Mouse (Mus musculus) hindbrain, embryonic 12.5 days (tissue): ENCODE data around the gene Grm4. TPM values are rescaled to one million over a fixed set of nuclear protein-coding genes. Genes with fewer than 3 reads are reported as not detected.

Experiments used
- ATAC-seq: fragments of 200-750 bp; cut with Nextera tagmentation; 2 replicates; pipeline ENCODE4 v1.8.0; 2017; ENCODE audit warnings: moderate TSS enrichment; ENCODE audit not compliant: low FRiP score
- H3K27ac ChIP-seq: fragments of 300-500 bp; sonication (generic); 2 replicates; pipeline ENCODE4 v1.5.1; 2016; ENCODE audit warnings: mild to moderate bottlenecking
- H3K27me3 ChIP-seq: fragments of 300-500 bp; sonication (generic); 2 replicates; pipeline ENCODE4 v1.6.1; 2016; ENCODE audit warnings: mild to moderate bottlenecking
- H3K36me3 ChIP-seq: fragments of 300-500 bp; sonication (generic); 2 replicates; pipeline ENCODE4 v1.6.1; 2016; ENCODE audit warnings: mild to moderate bottlenecking
- H3K4me1 ChIP-seq: fragments of 300-500 bp; sonication (generic); 2 replicates; pipeline ENCODE4 v1.6.1; 2016
- H3K4me2 ChIP-seq: fragments of 300-500 bp; sonication (generic); replicated peaks from 2 replicates; pipeline ENCODE4 v1.6.1; 2016; ENCODE audit warnings: mild to moderate bottlenecking
- H3K4me3 ChIP-seq: fragments of 300-500 bp; sonication (generic); 2 replicates; pipeline ENCODE4 v1.5.1; 2016; ENCODE audit warnings: mild to moderate bottlenecking
- H3K9ac ChIP-seq: fragments of 300-500 bp; sonication (generic); 2 replicates; pipeline ENCODE4 v1.6.1; 2016; ENCODE audit warnings: mild to moderate bottlenecking, moderate library complexity
- H3K9me3 ChIP-seq: fragments of 300-500 bp; sonication (generic); replicated peaks from 2 replicates; pipeline ENCODE4 v1.6.1; 2016; ENCODE audit warnings: mild to moderate bottlenecking
- WGBS: fragments of 180-500 bp; shearing (Covaris S2); methylation state at CpG from one replicate; pipeline ENCODE4 v1.1.7; 2016; 5-methylcytosine and 5-hydroxymethylcytosine counted together
- polyA plus RNA-seq: library from polyadenylated mRNA; unstranded; fragments of >200 nt; fragmentation: Nextera tagmentation; extraction: Ambion mirVana; gene quantifications from 2 replicates; pipeline ENCODE4 v1.2.1, GENCODE M21; 2016

The Grm4 gene
- polyA plus RNA-seq, 1 experiment from 2014 or later = 4.2 TPM

- Histone ChIP-seq H3K4me2 (no peak overlapping the region), H3K9me3 (no peaks in the 10 kb centered on the region), H3K4me1 (peaks cover 16% of the 10 kb centered on the region), H3K27ac (no peak overlapping the region), H3K27me3 (no peaks in the 10 kb centered on the region), H3K9ac (no peak overlapping the region), H3K36me3 (no peaks in the 10 kb centered on the region), H3K4me3 (no peak overlapping the region)
- WGBS = 45% methylated on average over 12 of the region's 12 CpGs
- ATAC-seq = no peak
These were observed 24.8 kb upstream of the Grm4 start for GRCm38 (mm10) chr17:27545991-27546390.

GRCm38 (mm10) chr17:27544551-27544950 is 23.3 kb upstream of the Grm4 start:
- no peak overlapping the region for H3K4me2 ChIP-seq
- peaks cover 12% of the 10 kb centered on the region for H3K4me1 ChIP-seq
- no peak for ATAC-seq
- H3K27ac ChIP-seq = no peak overlapping the region
- H3K9me3 ChIP-seq = no peaks in the 10 kb centered on the region
- no peak overlapping the region for H3K9ac ChIP-seq
- WGBS = 83% methylated on average over 11 of the region's 11 CpGs
- H3K36me3 ChIP-seq = no peaks in the 10 kb centered on the region
- H3K27me3 ChIP-seq = no peaks in the 10 kb centered on the region
- no peak overlapping the region for H3K4me3 ChIP-seq

DNA sequence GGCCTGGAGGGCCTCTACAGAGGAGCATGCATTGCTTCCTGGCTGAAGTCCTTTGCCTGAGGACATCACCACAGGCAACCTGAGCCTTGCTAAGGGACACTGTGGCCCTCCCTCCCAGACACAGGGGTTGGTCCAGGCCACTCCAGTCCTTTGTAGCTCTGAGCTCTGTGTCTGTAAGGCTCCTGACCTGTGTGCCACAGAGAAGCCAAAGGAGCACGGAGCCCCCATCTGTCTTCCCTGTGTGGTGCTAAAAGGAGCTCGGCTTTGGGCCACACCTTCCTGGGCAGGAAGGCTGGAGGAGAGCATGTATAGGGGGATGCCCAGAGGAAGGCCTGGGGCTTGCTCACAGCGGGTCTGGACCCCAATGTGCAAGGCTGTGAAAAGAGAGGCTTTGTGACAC is 20.8 kb upstream of the Grm4 start:
- Histone ChIP-seq H3K9ac (no peak overlapping the region), H3K4me3 (no peak overlapping the region), H3K27me3 (no peaks in the 10 kb centered on the region), H3K4me1 (no peaks in the 10 kb centered on the region), H3K4me2 (no peak overlapping the region), H3K36me3 (no peaks in the 10 kb centered on the region), H3K9me3 (no peaks in the 10 kb centered on the region), H3K27ac (no peak overlapping the region)
- no peak for ATAC-seq
- 72% methylated on average over 3 of the region's 3 CpGs for WGBS

DNA sequence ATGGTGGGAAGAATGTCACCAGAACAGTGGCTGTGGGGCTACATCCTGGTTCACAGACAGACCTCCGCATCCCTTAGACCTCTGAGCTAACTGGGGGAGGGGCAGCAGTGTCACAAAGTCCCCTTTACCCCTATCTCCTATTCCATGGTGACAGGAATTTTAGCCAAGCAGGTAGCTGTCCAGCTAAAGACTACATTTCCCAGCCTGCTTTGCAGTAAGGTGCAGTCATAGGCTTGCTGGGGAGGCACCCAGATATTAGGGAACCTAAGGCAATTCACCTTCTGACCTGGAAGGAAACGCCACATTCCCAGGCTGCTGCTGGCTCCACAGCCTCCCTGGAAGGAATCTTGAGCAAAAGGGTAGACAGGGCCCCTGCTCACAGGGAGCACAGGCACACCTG is 20.1 kb upstream of the Grm4 start:
- Histone ChIP-seq H3K4me1 (no peaks in the 10 kb centered on the region), H3K27me3 (peaks cover 4% of the 10 kb centered on the region; the same call in 1 of the 2 replicates), H3K27ac (no peak overlapping the region), H3K4me3 (no peak overlapping the region), H3K9me3 (no peaks in the 10 kb centered on the region), H3K36me3 (no peaks in the 10 kb centered on the region), H3K9ac (no peak overlapping the region), H3K4me2 (no peak overlapping the region)
- WGBS = 80% methylated on average over 2 of the region's 2 CpGs
- ATAC-seq = no peak

GRCm38 (mm10) chr17:27534718-27535117 is 13.5 kb upstream of the Grm4 start:
- 4% methylated on average over 10 of the region's 10 CpGs for WGBS
- H3K27me3 ChIP-seq = peaks cover 4% of the 10 kb centered on the region; the same call in 1 of the 2 replicates
- no peak overlapping the region for H3K9ac ChIP-seq
- ATAC-seq = peak; percentile 78
- H3K4me2 ChIP-seq = no peak overlapping the region; the same call in 1 of the 2 replicates
- H3K4me1 ChIP-seq = no peaks in the 10 kb centered on the region; the same call in 1 of the 2 replicates
- no peak overlapping the region for H3K4me3 ChIP-seq
- H3K36me3 ChIP-seq = no peaks in the 10 kb centered on the region
- no peaks in the 10 kb centered on the region; the same call in 1 of the 2 replicates for H3K9me3 ChIP-seq
- no peak overlapping the region for H3K27ac ChIP-seq

- Histone ChIP-seq H3K9me3 (no peaks in the 10 kb centered on the region; the same call in 1 of the 2 replicates), H3K4me1 (peaks cover 1% of the 10 kb centered on the region; the same call in 1 of the 2 replicates), H3K4me3 (no peak overlapping the region), H3K36me3 (no peaks in the 10 kb centered on the region), H3K27me3 (peaks cover 4% of the 10 kb centered on the region; the same call in 1 of the 2 replicates), H3K4me2 (no peak overlapping the region), H3K27ac (no peak overlapping the region), H3K9ac (no peak overlapping the region)
- ATAC-seq = no peak
- 85% methylated on average over 3 of the region's 3 CpGs for WGBS
These were observed 12.2 kb upstream of the Grm4 start for GRCm38 (mm10) chr17:27533354-27533753.

DNA sequence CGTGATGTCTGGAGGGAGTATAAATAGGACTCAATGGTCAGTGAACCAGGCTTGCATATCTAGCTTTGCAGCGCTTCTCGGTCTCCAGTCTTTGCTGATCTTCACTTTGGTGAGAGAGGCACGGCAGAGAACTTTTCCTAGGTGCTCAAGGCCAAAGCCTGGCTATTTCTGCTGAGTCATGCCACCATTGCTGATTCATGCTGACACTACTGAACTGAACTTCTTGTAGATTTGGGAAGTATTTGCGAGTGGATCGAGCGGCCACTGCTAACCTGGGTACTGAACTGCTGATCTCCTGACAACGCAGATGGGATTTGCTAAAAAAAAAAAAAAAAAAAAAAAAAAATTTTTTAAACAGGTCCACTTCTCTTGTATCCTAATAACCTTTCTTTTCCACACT is 10.9 kb upstream of the Grm4 start:
- no peak overlapping the region for H3K4me3 ChIP-seq
- H3K27ac ChIP-seq = no peak overlapping the region
- WGBS = 95% methylated on average over 8 of the region's 8 CpGs
- H3K9me3 ChIP-seq = no peaks in the 10 kb centered on the region; the same call in 1 of the 2 replicates
- H3K4me2 ChIP-seq = no peak overlapping the region
- no peak for ATAC-seq
- H3K36me3 ChIP-seq = no peaks in the 10 kb centered on the region
- no peak overlapping the region for H3K9ac ChIP-seq
- H3K27me3 ChIP-seq = peaks cover 4% of the 10 kb centered on the region; the same call in 1 of the 2 replicates
- peaks cover 3% of the 10 kb centered on the region; the same call in 1 of the 2 replicates for H3K4me1 ChIP-seq

GRCm38 (mm10) chr17:27528767-27529166 is 7.6 kb upstream of the Grm4 start:
- peaks cover 3% of the 10 kb centered on the region; the same call in 1 of the 2 replicates for H3K4me1 ChIP-seq
- no peak overlapping the region for H3K27ac ChIP-seq
- H3K4me3 ChIP-seq = no peak overlapping the region
- H3K27me3 ChIP-seq = no peaks in the 10 kb centered on the region
- ATAC-seq = no peak
- no peaks in the 10 kb centered on the region; the same call in 1 of the 2 replicates for H3K9me3 ChIP-seq
- no peak overlapping the region for H3K9ac ChIP-seq
- no peaks in the 10 kb centered on the region for H3K36me3 ChIP-seq
- 54% methylated on average over 5 of the region's 5 CpGs for WGBS
- no peak overlapping the region for H3K4me2 ChIP-seq

GRCm38 (mm10) chr17:27528030-27528429 is 6.8 kb upstream of the Grm4 start:
- Histone ChIP-seq H3K27ac (no peak overlapping the region), H3K4me2 (no peak overlapping the region), H3K36me3 (no peaks in the 10 kb centered on the region), H3K27me3 (no peaks in the 10 kb centered on the region), H3K9me3 (no peaks in the 10 kb centered on the region), H3K4me1 (peaks cover 3% of the 10 kb centered on the region; the same call in 1 of the 2 replicates), H3K4me3 (no peak overlapping the region), H3K9ac (no peak overlapping the region)
- WGBS = 47% methylated on average over 8 of the region's 8 CpGs
- no peak for ATAC-seq

- no peak overlapping the region for H3K9ac ChIP-seq
- no peaks in the 10 kb centered on the region; the same call in none of the 2 replicates for H3K27me3 ChIP-seq
- H3K4me2 ChIP-seq = no peak overlapping the region
- no peaks in the 10 kb centered on the region for H3K36me3 ChIP-seq
- H3K9me3 ChIP-seq = no peaks in the 10 kb centered on the region
- H3K4me3 ChIP-seq = no peak overlapping the region
- no peak for ATAC-seq
- WGBS = 77% methylated on average over 6 of the region's 6 CpGs
- H3K27ac ChIP-seq = no peak overlapping the region
- peaks cover 3% of the 10 kb centered on the region; the same call in 1 of the 2 replicates for H3K4me1 ChIP-seq
These were observed 6.0 kb upstream of the Grm4 start for GRCm38 (mm10) chr17:27527188-27527587.

GRCm38 (mm10) chr17:27523121-27523520 is 1.9 kb upstream of the Grm4 start:
- Histone ChIP-seq H3K27ac (no peak overlapping the region), H3K4me2 (no peak overlapping the region), H3K4me1 (peaks cover 24% of the 10 kb centered on the region), H3K27me3 (peaks cover 14% of the 10 kb centered on the region), H3K9me3 (no peaks in the 10 kb centered on the region), H3K9ac (no peak overlapping the region), H3K36me3 (no peaks in the 10 kb centered on the region), H3K4me3 (no peak overlapping the region)
- no peak for ATAC-seq
- 39% methylated on average over 7 of the region's 7 CpGs for WGBS

DNA sequence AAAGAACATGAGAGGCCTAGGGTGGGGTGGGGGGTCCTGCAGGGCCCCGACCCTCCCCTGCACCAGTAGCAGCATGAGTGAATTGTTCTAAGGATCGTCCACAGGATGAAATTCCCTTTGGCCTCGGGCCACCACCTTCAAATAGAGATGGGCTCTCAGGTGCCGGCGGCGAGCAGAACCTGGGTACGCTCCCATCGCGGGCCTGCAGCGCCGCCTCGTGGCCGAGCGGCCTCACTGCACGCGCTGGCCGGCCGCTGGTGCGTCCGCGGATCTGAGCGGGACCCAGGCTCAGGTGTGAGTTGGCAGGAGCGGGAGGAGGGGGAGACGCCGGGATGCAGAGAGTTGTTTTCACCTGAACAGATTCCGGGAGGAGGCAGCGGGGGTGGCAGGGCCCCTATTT is 646 bp downstream of the Grm4 start:
- peak overlapping the region; percentile 39 for H3K4me2 ChIP-seq
- H3K27ac ChIP-seq = no peak overlapping the region
- H3K36me3 ChIP-seq = no peaks in the 10 kb centered on the region
- peaks cover 35% of the 10 kb centered on the region for H3K4me1 ChIP-seq
- no peak overlapping the region for H3K4me3 ChIP-seq
- H3K9ac ChIP-seq = no peak overlapping the region
- 0 out of 2 replicates have a peak, but pooled peaks have one; percentile 30 for ATAC-seq
- under 1% methylated on average over 27 of the region's 27 CpGs for WGBS
- peaks cover 22% of the 10 kb centered on the region for H3K27me3 ChIP-seq
- no peaks in the 10 kb centered on the region for H3K9me3 ChIP-seq
